Mouse (Mus musculus): ENCODE measurements around the gene Mterf1b. TPM values are rescaled to one million over a fixed set of nuclear protein-coding genes. Genes with fewer than 3 reads are reported as not detected.
"Not testable (repeated sequence)": the region's sequence is repeated elsewhere in the genome, so short reads cannot be mapped to it uniquely, and the experiment has no call there.

The Mterf1b gene
- total RNA-seq, 2 experiments from 2014 or later: 7.0 to 7.3 TPM

GRCm38 (mm10) chr5:4195086-4195485, 2.9 kb downstream of the Mterf1b start:
- DNase-seq (ENCODE audit: low spot score in 2 of 2): no peak
- Histone ChIP-seq H3K4me3 (no peak overlapping the region), H3K27ac (no peak overlapping the region)
- TF ChIP-seq CTCF (conservative IDR thresholded peaks at IDR 0.05): no peak

GRCm38 (mm10) chr5:4201368-4201767, 9.2 kb downstream of the Mterf1b start:
- DNase-seq (ENCODE audit: low spot score in 2 of 2): no peak
- Histone ChIP-seq H3K4me3 (no peak overlapping the region), H3K27ac (no peak overlapping the region)
- TF ChIP-seq CTCF (conservative IDR thresholded peaks at IDR 0.05): peak; percentile 91

GRCm38 (mm10) chr5:4202276-4202810, 10.2 kb downstream of the Mterf1b start:
- H3K27ac ChIP-seq; DNase-seq (ENCODE audit: low spot score in 2 of 2); H3K4me3 ChIP-seq: not testable (repeated sequence)

GRCm38 (mm10) chr5:4210082-4210481, 17.9 kb downstream of the Mterf1b start:
- H3K27ac ChIP-seq; H3K4me3 ChIP-seq; DNase-seq (ENCODE audit: low spot score in 2 of 2): not testable (repeated sequence)

GRCm38 (mm10) chr5:4221309-4221708, 29.1 kb downstream of the Mterf1b start:
- DNase-seq (ENCODE audit: low spot score in 2 of 2): no peak

GRCm38 (mm10) chr5:4221981-4222623, 29.9 kb downstream of the Mterf1b start:
- DNase-seq (ENCODE audit: low spot score in 2 of 2): no peak
- no peak for TF ChIP-seq CTCF (conservative IDR thresholded peaks at IDR 0.05)
- peak overlapping the region; percentile 75 for H3K27ac ChIP-seq
- H3K4me3 ChIP-seq: no peak overlapping the region

More at GRCm38 (mm10) chr5:4221309-4221708, 29.1 kb downstream of the Mterf1b start:
- H3K27ac ChIP-seq: peak overlapping the region; percentile 75
- H3K4me3 ChIP-seq: no peak overlapping the region
- 0 out of 2 replicates have a peak, but pooled peaks have one; percentile 4 for TF ChIP-seq CTCF (conservative IDR thresholded peaks at IDR 0.05)

- no peak for TF ChIP-seq CTCF (conservative IDR thresholded peaks at IDR 0.05)
- no peak for DNase-seq (ENCODE audit: low spot score in 2 of 2)
- Histone ChIP-seq H3K27ac (no peak overlapping the region), H3K4me3 (no peak overlapping the region)
Measured at GRCm38 (mm10) chr5:4232163-4232562, 40.0 kb downstream of the Mterf1b start.

- peak overlapping the region; percentile 51 for H3K27ac ChIP-seq
- TF ChIP-seq CTCF (conservative IDR thresholded peaks at IDR 0.05): no peak
- no peak overlapping the region for H3K4me3 ChIP-seq
- peak; percentile 14 to 52 for DNase-seq (ENCODE audit: low spot score in 2 of 2)
Measured at GRCm38 (mm10) chr5:4234505-4234904, 42.3 kb downstream of the Mterf1b start.

GRCm38 (mm10) chr5:4240120-4240519, 48.0 kb downstream of the Mterf1b start:
- no peak for TF ChIP-seq CTCF (conservative IDR thresholded peaks at IDR 0.05)

GRCm38 (mm10) chr5:4245004-4245403, 52.8 kb downstream of the Mterf1b start:
- Histone ChIP-seq H3K4me3 (no peak overlapping the region), H3K27ac (no peak overlapping the region)
- no peak for TF ChIP-seq CTCF (conservative IDR thresholded peaks at IDR 0.05)
- DNase-seq (ENCODE audit: low spot score in 2 of 2): no peak

More at GRCm38 (mm10) chr5:4240120-4240519, 48.0 kb downstream of the Mterf1b start:
- Histone ChIP-seq H3K27ac (no peak overlapping the region), H3K4me3 (no peak overlapping the region)
- no peak for DNase-seq (ENCODE audit: low spot score in 2 of 2)

GRCm38 (mm10) chr5:4246095-4246494, 53.9 kb downstream of the Mterf1b start:
- DNase-seq (ENCODE audit: low spot score in 2 of 2): no peak
- no peak for TF ChIP-seq CTCF (conservative IDR thresholded peaks at IDR 0.05)
- H3K4me3 ChIP-seq: no peak overlapping the region
- H3K27ac ChIP-seq: no peak overlapping the region

Other genes starting within 250 kb of the Mterf1b start
- gene Cyp51, start 87.6 kb upstream of the Mterf1b start, total RNA-seq (2021): 10 to 100 TPM; 38.2 to 42.1 TPM